Mouse (Mus musculus) granulocyte monocyte progenitor cell, adult 5-6 weeks (primary cell): ENCODE measurements around the gene Cacna2d2. TPM values are rescaled to one million over a fixed set of nuclear protein-coding genes. Genes with fewer than 3 reads are reported as not detected.
"Not testable (repeated sequence)": the region's sequence is repeated elsewhere in the genome, so short reads cannot be mapped to it uniquely, and the experiment has no call there.

ENCODE experiments used
- ATAC-seq: replicated peaks from 2 replicates; pipeline ENCODE4 v1.8.0; 2016; ENCODE audit warnings: mild to moderate bottlenecking, moderate TSS enrichment, inconsistent platforms; ENCODE audit not compliant: poor library complexity, severe bottlenecking
- total RNA-seq, 2 experiments: library from RNA; stranded (forward) in 1 of 2; stranded (reverse) in 1 of 2; fragments of 200-712, 200-1000 nt in 1 of 2; fragments of >200 nt in 1 of 2; fragmentation: Nextera tagmentation in 1 of 2; gene quantifications; 2 replicates each; pipeline ENCODE4 v1.2.3; 2014 to 2017

Cacna2d2 gene
- total RNA-seq, 2 experiments from 2014 or later, result 0.10 to 0.19 TPM

- ATAC-seq, result no peak
Measured at GRCm38 (mm10) chr9:107550491-107551116, 151.2 kb downstream of the Cacna2d2 start.

GRCm38 (mm10) chr9:107551117-107551889 lies 151.9 kb downstream of the Cacna2d2 start, which contains the start of gene Rassf1:
Gene Rassf1, plus strand, starts transcription at chr9:107551555.
- 0 out of 2 replicates have a peak, but pooled peaks have one; percentile 6 for ATAC-seq

- no peak for ATAC-seq
Measured at GRCm38 (mm10) chr9:107551890-107552355, 152.5 kb downstream of the Cacna2d2 start.

GRCm38 (mm10) chr9:107552690-107553393 lies 153.4 kb downstream of the Cacna2d2 start:
- ATAC-seq, result no peak

GRCm38 (mm10) chr9:107553541-107554318 lies 154.3 kb downstream of the Cacna2d2 start:
- ATAC-seq, result no peak

- peak; percentile 79 for ATAC-seq
Measured at GRCm38 (mm10) chr9:107554319-107554825, 155.0 kb downstream of the Cacna2d2 start.

- peak; percentile 41 for ATAC-seq
Measured at GRCm38 (mm10) chr9:107555031-107555457, 155.6 kb downstream of the Cacna2d2 start.

- ATAC-seq, result no peak
Measured at GRCm38 (mm10) chr9:107555701-107556100, 156.3 kb downstream of the Cacna2d2 start.

GRCm38 (mm10) chr9:107556346-107556745 lies 156.9 kb downstream of the Cacna2d2 start:
- ATAC-seq, result no peak

- ATAC-seq, result peak; percentile 94
Measured at GRCm38 (mm10) chr9:107563029-107563581, 163.7 kb downstream of the Cacna2d2 start, which contains the start of gene Tusc2. Gene Tusc2, plus strand, starts transcription at chr9:107563255.

GRCm38 (mm10) chr9:107565556-107565955 lies 166.1 kb downstream of the Cacna2d2 start:
- not testable (repeated sequence) for ATAC-seq

GRCm38 (mm10) chr9:107566041-107566709 lies 166.8 kb downstream of the Cacna2d2 start:
- ATAC-seq, result 0 out of 2 replicates have a peak, but pooled peaks have one; percentile 17

GRCm38 (mm10) chr9:107566855-107567254 lies 167.4 kb downstream of the Cacna2d2 start:
- ATAC-seq, result no peak

- no peak for ATAC-seq
Measured at GRCm38 (mm10) chr9:107567702-107568319, 168.4 kb downstream of the Cacna2d2 start, which contains the start of gene Hyal2. Gene Hyal2, plus strand, starts transcription at chr9:107567945.

GRCm38 (mm10) chr9:107568331-107569261 lies 169.2 kb downstream of the Cacna2d2 start:
- ATAC-seq, result peak; percentile 55

GRCm38 (mm10) chr9:107569270-107569669 lies 169.9 kb downstream of the Cacna2d2 start:
- peak; percentile 34 for ATAC-seq

GRCm38 (mm10) chr9:107570016-107570415 lies 170.6 kb downstream of the Cacna2d2 start:
- ATAC-seq, result no peak
